Mouse (Mus musculus) kidney, embryonic 14.5 days (tissue): ENCODE data around the gene Nos1. TPM values are rescaled to one million over a fixed set of nuclear protein-coding genes. Genes with fewer than 3 reads are reported as not detected.
A peak's percentile ranks its signal among the peaks of the same experiment; 100 is the strongest.

Source experiments
- ATAC-seq: fragments of 200-750 bp; cut with Nextera tagmentation; 2 replicates; pipeline ENCODE4 v1.8.0; 2017; ENCODE audit warnings: moderate number of reproducible peaks, mild to moderate bottlenecking, moderate TSS enrichment, moderate library complexity; ENCODE audit not compliant: low FRiP score, low TSS enrichment
- H3K27ac ChIP-seq: fragments of 300-500 bp; sonication (generic); 2 replicates; pipeline ENCODE4 v1.5.1; 2014; ENCODE audit warnings: low read depth, mild to moderate bottlenecking, low read length, moderate library complexity, mixed read lengths
- H3K27me3 ChIP-seq: fragments of 300-500 bp; sonication (generic); 2 replicates; pipeline ENCODE4 v1.6.1; 2014; ENCODE audit warnings: mild to moderate bottlenecking, low read length; ENCODE audit not compliant: control insufficient read depth, insufficient read depth
- H3K36me3 ChIP-seq: fragments of 300-500 bp; sonication (generic); 2 replicates; pipeline ENCODE4 v1.6.1; 2014; ENCODE audit warnings: low read length, mixed read lengths; ENCODE audit not compliant: control insufficient read depth, insufficient read depth
- H3K4me1 ChIP-seq: fragments of 300-500 bp; sonication (generic); 2 replicates; pipeline ENCODE4 v1.6.1; 2014; ENCODE audit warnings: low read length, mixed read lengths; ENCODE audit not compliant: control insufficient read depth, insufficient read depth
- H3K4me2 ChIP-seq: fragments of 300-500 bp; sonication (generic); replicated peaks from 2 replicates; pipeline ENCODE4 v1.6.1; 2014; ENCODE audit warnings: low read depth, mild to moderate bottlenecking, low read length
- H3K4me3 ChIP-seq: fragments of 300-500 bp; sonication (generic); 2 replicates; pipeline ENCODE4 v1.5.1; 2014; ENCODE audit warnings: mild to moderate bottlenecking, low read length
- H3K9ac ChIP-seq: fragments of 300-500 bp; sonication (generic); 2 replicates; pipeline ENCODE4 v1.6.1; 2014; ENCODE audit warnings: low read depth, mild to moderate bottlenecking, low read length, moderate library complexity
- H3K9me3 ChIP-seq: fragments of 300-500 bp; sonication (generic); 2 replicates; pipeline ENCODE4 v1.6.1; 2016; ENCODE audit warnings: low read length; ENCODE audit not compliant: control insufficient read depth
- WGBS: fragments of 180-500 bp; shearing (Covaris S2); extraction: QIAGEN DNeasy Blood & Tissue Kit; methylation state at CpG from one replicate; pipeline ENCODE4 v1.1.7; 2014; 5-methylcytosine and 5-hydroxymethylcytosine counted together
- polyA plus RNA-seq: library from polyadenylated mRNA; unstranded; fragments of >200 nt; fragmentation: Nextera tagmentation; extraction: Ambion mirVana; gene quantifications from 2 replicates; pipeline ENCODE4 v1.2.1, GENCODE M21; 2014

Nos1 gene
- polyA plus RNA-seq, 1 experiment from 2014 or later, result 0.96 TPM

DNA sequence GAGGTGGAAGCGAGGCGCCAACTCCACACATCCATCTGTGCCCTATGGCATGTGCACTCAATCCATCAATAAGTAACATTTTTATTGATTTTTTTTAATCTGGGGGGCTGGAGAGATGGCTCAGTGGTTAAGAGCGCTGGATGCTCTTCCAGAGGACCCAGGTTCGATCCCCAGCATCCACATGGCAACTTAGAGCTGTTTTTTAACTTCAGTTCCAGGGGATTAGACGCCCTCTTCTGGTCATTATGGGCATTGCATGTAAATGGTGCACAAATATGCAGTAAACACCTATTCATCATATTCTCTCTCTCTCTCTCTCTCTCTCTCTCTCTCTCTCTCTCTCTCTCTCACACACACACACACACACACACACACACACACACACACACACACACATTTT is 43.7 kb downstream of the Nos1 start:
- ATAC-seq, result no peak
- 81% methylated on average over 5 of the region's 5 CpGs for WGBS
- Histone ChIP-seq H3K9me3 (0 out of 2 replicates have a peak, but pooled peaks cover 3% of the 10 kb centered on the region), H3K36me3 (no peaks in the 10 kb centered on the region), H3K4me1 (no peaks in the 10 kb centered on the region; the same call in 1 of the 2 replicates), H3K27me3 (no peaks in the 10 kb centered on the region), H3K9ac (no peak overlapping the region), H3K4me2 (no peak overlapping the region), H3K4me3 (no peak overlapping the region), H3K27ac (no peak overlapping the region)

DNA sequence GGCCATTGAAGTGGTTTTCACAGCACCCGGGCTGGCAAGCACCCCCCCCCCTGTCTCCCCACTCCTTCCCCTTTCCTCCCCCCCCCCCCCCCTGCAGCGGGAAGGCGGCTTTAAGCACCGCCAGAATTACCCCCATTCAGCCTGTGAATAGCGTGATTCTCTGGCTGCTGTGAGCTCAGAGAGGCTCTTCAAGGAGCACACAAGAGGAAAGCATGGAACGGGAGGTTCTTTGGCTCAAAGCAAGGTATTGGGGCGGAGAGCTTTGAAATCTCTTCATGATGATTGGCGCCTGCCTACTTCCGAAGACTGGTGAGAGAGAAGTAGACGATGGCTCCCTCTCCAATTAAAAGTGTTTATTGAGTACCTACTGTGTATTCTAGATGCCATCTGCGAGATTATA is 44.5 kb downstream of the Nos1 start:
- Histone ChIP-seq H3K27ac (no peak overlapping the region), H3K9me3 (0 out of 2 replicates have a peak, but pooled peaks cover 3% of the 10 kb centered on the region), H3K36me3 (no peaks in the 10 kb centered on the region), H3K4me3 (no peak overlapping the region), H3K4me1 (no peaks in the 10 kb centered on the region; the same call in 1 of the 2 replicates), H3K4me2 (no peak overlapping the region), H3K27me3 (no peaks in the 10 kb centered on the region), H3K9ac (no peak overlapping the region)
- WGBS, result 75% methylated on average over 11 of the region's 11 CpGs
- ATAC-seq, result no peak

GRCm38 (mm10) chr5:117827366-117827765 is 46.5 kb downstream of the Nos1 start:
- no peak for ATAC-seq
- H3K4me1 ChIP-seq, result no peaks in the 10 kb centered on the region
- H3K9me3 ChIP-seq, result 0 out of 2 replicates have a peak, but pooled peaks cover 3% of the 10 kb centered on the region
- H3K4me3 ChIP-seq, result no peak overlapping the region
- H3K36me3 ChIP-seq, result no peaks in the 10 kb centered on the region
- no peak overlapping the region for H3K27ac ChIP-seq
- 39% methylated on average over 6 of the region's 6 CpGs for WGBS
- H3K9ac ChIP-seq, result no peak overlapping the region
- no peak overlapping the region for H3K4me2 ChIP-seq
- no peaks in the 10 kb centered on the region for H3K27me3 ChIP-seq

GRCm38 (mm10) chr5:117836930-117837329 is 56.1 kb downstream of the Nos1 start:
- Histone ChIP-seq H3K27me3 (peaks cover 24% of the 10 kb centered on the region), H3K4me2 (no peak overlapping the region), H3K9me3 (peaks cover 8% of the 10 kb centered on the region; the same call in 1 of the 2 replicates), H3K9ac (no peak overlapping the region), H3K27ac (no peak overlapping the region), H3K4me3 (no peak overlapping the region), H3K36me3 (no peaks in the 10 kb centered on the region), H3K4me1 (peaks cover 12% of the 10 kb centered on the region)
- WGBS, result 2% methylated on average over 5 of the region's 5 CpGs
- no peak for ATAC-seq

- peaks cover 8% of the 10 kb centered on the region; the same call in 1 of the 2 replicates for H3K9me3 ChIP-seq
- WGBS, result 25% methylated on average over 9 of the region's 9 CpGs
- no peaks in the 10 kb centered on the region for H3K36me3 ChIP-seq
- no peak overlapping the region for H3K9ac ChIP-seq
- no peak overlapping the region for H3K4me2 ChIP-seq
- H3K27ac ChIP-seq, result no peak overlapping the region
- H3K4me3 ChIP-seq, result no peak overlapping the region
- H3K4me1 ChIP-seq, result peaks cover 12% of the 10 kb centered on the region
- peaks cover 32% of the 10 kb centered on the region for H3K27me3 ChIP-seq
- ATAC-seq, result no peak
Measured at GRCm38 (mm10) chr5:117837731-117838130, 56.9 kb downstream of the Nos1 start.

DNA sequence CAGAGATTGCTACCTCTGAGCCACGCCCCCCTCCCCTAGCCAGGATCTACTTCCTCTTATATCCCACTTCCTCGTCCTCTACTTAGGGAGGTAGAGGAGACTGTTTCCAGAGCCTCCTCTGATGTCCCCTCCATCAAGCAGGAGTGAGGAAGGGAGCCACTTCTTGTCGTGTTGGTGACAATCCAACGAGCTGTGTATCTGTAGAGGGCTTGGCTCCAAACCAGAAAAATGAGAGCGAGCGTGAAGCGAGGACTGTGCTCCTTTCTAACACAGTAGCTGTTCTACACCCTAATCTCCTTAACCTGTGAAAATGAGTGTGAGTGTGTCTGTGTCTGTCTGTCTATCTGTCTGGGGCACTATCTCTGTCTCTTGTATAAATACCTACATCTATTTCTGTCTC is 58.7 kb downstream of the Nos1 start:
- ATAC-seq, result no peak
- H3K9me3 ChIP-seq, result peaks cover 2% of the 10 kb centered on the region; the same call in 1 of the 2 replicates
- 82% methylated on average over 7 of the region's 7 CpGs for WGBS
- peaks cover 12% of the 10 kb centered on the region for H3K4me1 ChIP-seq
- H3K27ac ChIP-seq, result no peak overlapping the region
- no peak overlapping the region for H3K4me2 ChIP-seq
- peaks cover 49% of the 10 kb centered on the region for H3K27me3 ChIP-seq
- H3K9ac ChIP-seq, result no peak overlapping the region
- no peak overlapping the region for H3K4me3 ChIP-seq
- no peaks in the 10 kb centered on the region for H3K36me3 ChIP-seq

- H3K9me3 ChIP-seq, result no peaks in the 10 kb centered on the region
- no peak overlapping the region for H3K4me3 ChIP-seq
- H3K36me3 ChIP-seq, result no peaks in the 10 kb centered on the region
- H3K9ac ChIP-seq, result no peak overlapping the region
- no peak overlapping the region for H3K4me2 ChIP-seq
- H3K27me3 ChIP-seq, result peaks cover 49% of the 10 kb centered on the region
- no peak for ATAC-seq
- no peak overlapping the region for H3K27ac ChIP-seq
- peaks cover 12% of the 10 kb centered on the region for H3K4me1 ChIP-seq
- WGBS, result 36% methylated on average over 9 of the region's 9 CpGs
Measured at GRCm38 (mm10) chr5:117840203-117840602, 59.4 kb downstream of the Nos1 start.

DNA sequence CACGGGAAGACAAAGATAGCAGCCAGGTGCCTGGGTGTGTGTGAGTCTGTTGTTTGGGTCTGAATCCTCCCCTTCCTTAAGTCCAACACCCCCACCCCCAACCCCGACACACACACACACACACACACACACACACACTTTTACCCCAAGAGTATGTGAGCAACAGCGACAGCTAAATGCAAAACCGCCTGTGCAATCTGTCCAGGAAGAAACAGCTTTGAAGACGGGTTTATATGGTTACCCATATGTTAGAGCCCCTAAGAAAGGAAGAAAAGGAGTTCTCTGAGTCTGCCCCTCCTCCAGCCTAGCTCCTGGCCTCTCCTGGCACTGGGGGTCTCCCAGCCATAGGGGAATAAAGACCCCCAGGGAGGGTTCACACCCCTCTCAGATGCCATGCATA is 60.2 kb downstream of the Nos1 start:
- Histone ChIP-seq H3K4me3 (no peak overlapping the region), H3K27ac (no peak overlapping the region), H3K9me3 (no peaks in the 10 kb centered on the region), H3K4me1 (peaks cover 12% of the 10 kb centered on the region), H3K9ac (no peak overlapping the region), H3K27me3 (peaks cover 49% of the 10 kb centered on the region), H3K4me2 (no peak overlapping the region), H3K36me3 (no peaks in the 10 kb centered on the region)
- no peak for ATAC-seq
- WGBS, result 19% methylated on average over 5 of the region's 5 CpGs

- Histone ChIP-seq H3K4me1 (peaks cover 12% of the 10 kb centered on the region), H3K4me3 (peak overlapping the region; percentile 22; the same call in 1 of the 2 replicates), H3K9me3 (no peaks in the 10 kb centered on the region), H3K9ac (no peak overlapping the region), H3K27ac (no peak overlapping the region), H3K36me3 (no peaks in the 10 kb centered on the region), H3K4me2 (peak overlapping the region; percentile 38), H3K27me3 (peaks cover 49% of the 10 kb centered on the region)
- no peak for ATAC-seq
- WGBS, result under 1% methylated on average over 39 of the region's 44 CpGs
Measured at GRCm38 (mm10) chr5:117841651-117842347, 61.0 kb downstream of the Nos1 start.
